Mouse (Mus musculus) thymus, postnatal 10 days (tissue): ENCODE results near the gene Iqgap2.

Experiments
- DNase-seq, 2 experiments: peaks; one replicate each; pipeline ENCODE4 v3.0.0; 2021; ENCODE audit warnings: low spot score in 2 of 2

The Iqgap2 gene

GRCm38 (mm10) chr13:95891491-95891925 lies at the start of gene Iqgap2:
Gene Iqgap2, minus strand, starts transcription at chr13:95891922.
- DNase-seq, result no peak

GRCm38 (mm10) chr13:95940811-95941210 lies 49.1 kb upstream of the Iqgap2 start:
- no peak for DNase-seq

GRCm38 (mm10) chr13:95924201-95924621 lies 32.5 kb upstream of the Iqgap2 start:
- no peak for DNase-seq

GRCm38 (mm10) chr13:95922626-95923025 lies 30.9 kb upstream of the Iqgap2 start:
- DNase-seq, result no peak

GRCm38 (mm10) chr13:95918624-95919284 lies 27.0 kb upstream of the Iqgap2 start:
- no peak for DNase-seq

GRCm38 (mm10) chr13:95913046-95913406 lies 21.3 kb upstream of the Iqgap2 start:
- DNase-seq, result no peak

- no peak for DNase-seq
These were observed 20.7 kb upstream of the Iqgap2 start for GRCm38 (mm10) chr13:95912157-95913045.

- DNase-seq, result no peak
These were observed 18.5 kb upstream of the Iqgap2 start for GRCm38 (mm10) chr13:95910270-95910669.

- DNase-seq, result no peak
These were observed 17.5 kb upstream of the Iqgap2 start for GRCm38 (mm10) chr13:95909244-95909643.

- DNase-seq, result no peak
These were observed 11.0 kb upstream of the Iqgap2 start for GRCm38 (mm10) chr13:95902696-95903095.

- no peak for DNase-seq
These were observed 8.3 kb upstream of the Iqgap2 start for GRCm38 (mm10) chr13:95899885-95900650.

- DNase-seq, result no peak
These were observed 4.8 kb upstream of the Iqgap2 start for GRCm38 (mm10) chr13:95896501-95896900.

- no peak for DNase-seq
These were observed 1.4 kb upstream of the Iqgap2 start for GRCm38 (mm10) chr13:95893166-95893565.

GRCm38 (mm10) chr13:95892611-95893145 lies 956 bp upstream of the Iqgap2 start:
- DNase-seq, result peak; percentile 21 to 39

- peak; percentile 87 to 93 for DNase-seq
These were observed 346 bp upstream of the Iqgap2 start for GRCm38 (mm10) chr13:95891926-95892610.

GRCm38 (mm10) chr13:95890851-95891471 lies 761 bp downstream of the Iqgap2 start:
- peak; percentile 79 for DNase-seq

- peak; percentile 12 for DNase-seq
These were observed 1.7 kb downstream of the Iqgap2 start for GRCm38 (mm10) chr13:95889981-95890545.

- DNase-seq, result no peak
These were observed 2.4 kb downstream of the Iqgap2 start for GRCm38 (mm10) chr13:95889366-95889765.

GRCm38 (mm10) chr13:95888621-95889020 lies 3.1 kb downstream of the Iqgap2 start:
- no peak for DNase-seq

- DNase-seq, result no peak
These were observed 3.6 kb downstream of the Iqgap2 start for GRCm38 (mm10) chr13:95888170-95888569.
